Mouse (Mus musculus): ENCODE measurements around the gene Tnfrsf9. TPM values are rescaled to one million over a fixed set of nuclear protein-coding genes. Genes with fewer than 3 reads are reported as not detected.

Tnfrsf9 gene
- polyA plus RNA-seq, 1 experiment from 2014 or later, result 0.80 TPM

DNA sequence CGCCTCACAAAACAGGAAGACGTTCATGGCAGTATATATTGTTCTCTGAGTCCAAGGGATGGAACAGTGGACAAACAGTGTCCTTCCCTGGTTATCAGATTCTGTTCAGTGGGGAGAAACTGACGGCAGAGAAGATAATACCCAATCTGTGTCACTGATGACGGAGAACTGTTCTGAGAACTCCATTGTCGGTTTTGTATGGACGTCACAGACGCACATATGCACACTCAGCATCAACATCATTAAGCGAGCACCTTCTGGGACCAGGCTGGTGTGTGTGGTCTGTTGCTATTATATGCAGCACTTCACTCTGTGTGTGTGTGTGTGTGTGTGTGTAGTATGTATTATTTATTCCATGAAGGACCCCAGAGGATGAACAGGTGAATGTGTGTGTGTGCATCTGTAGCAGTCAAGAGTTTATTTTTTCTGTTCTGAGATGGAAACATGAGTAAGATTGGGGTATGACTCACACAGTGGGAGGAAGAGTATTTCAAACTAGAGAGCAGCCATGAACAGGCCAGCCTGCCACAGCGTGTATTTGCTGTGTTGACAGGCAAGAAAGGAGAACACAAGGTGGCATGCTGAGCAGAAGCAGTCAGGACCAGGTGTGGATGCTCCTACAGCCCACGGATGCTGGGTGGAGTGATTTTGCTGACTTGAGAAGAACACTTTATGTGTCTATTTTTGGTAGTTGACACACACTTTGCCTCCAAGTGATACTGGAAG lies 982 bp downstream of the Tnfrsf9 start:
- 47% methylated on average over 10 of the region's 10 CpGs for WGBS
- Histone ChIP-seq H3K4me1 (ENCODE audit: control insufficient read depth, insufficient read depth, low read length) (peaks cover 15% of the 10 kb centered on the region; the same call in 1 of the 2 replicates), H3K9me3 (ENCODE audit: control insufficient read depth, low read depth, low read length) (no peaks in the 10 kb centered on the region), H3K4me2 (replicated peaks; ENCODE audit: low read depth, low read length) (peak overlapping the region; percentile 56), H3K27me3 (ENCODE audit: control insufficient read depth, insufficient read depth, low read length) (no peaks in the 10 kb centered on the region), H3K27ac (ENCODE audit: low read length) (no peak overlapping the region), H3K9ac (replicated peaks; ENCODE audit: low read depth, low read length) (0 out of 2 replicates have a peak overlapping the region, but pooled peaks have one; percentile 62), H3K36me3 (ENCODE audit: control insufficient read depth, insufficient read depth, low read length) (no peaks in the 10 kb centered on the region), H3K4me3 (ENCODE audit: low read depth, low read length) (peak overlapping the region; percentile 66)
- ATAC-seq (ENCODE audit: insufficient number of reproducible peaks, insufficient read depth, low FRiP score, low read depth), result no peak

DNA sequence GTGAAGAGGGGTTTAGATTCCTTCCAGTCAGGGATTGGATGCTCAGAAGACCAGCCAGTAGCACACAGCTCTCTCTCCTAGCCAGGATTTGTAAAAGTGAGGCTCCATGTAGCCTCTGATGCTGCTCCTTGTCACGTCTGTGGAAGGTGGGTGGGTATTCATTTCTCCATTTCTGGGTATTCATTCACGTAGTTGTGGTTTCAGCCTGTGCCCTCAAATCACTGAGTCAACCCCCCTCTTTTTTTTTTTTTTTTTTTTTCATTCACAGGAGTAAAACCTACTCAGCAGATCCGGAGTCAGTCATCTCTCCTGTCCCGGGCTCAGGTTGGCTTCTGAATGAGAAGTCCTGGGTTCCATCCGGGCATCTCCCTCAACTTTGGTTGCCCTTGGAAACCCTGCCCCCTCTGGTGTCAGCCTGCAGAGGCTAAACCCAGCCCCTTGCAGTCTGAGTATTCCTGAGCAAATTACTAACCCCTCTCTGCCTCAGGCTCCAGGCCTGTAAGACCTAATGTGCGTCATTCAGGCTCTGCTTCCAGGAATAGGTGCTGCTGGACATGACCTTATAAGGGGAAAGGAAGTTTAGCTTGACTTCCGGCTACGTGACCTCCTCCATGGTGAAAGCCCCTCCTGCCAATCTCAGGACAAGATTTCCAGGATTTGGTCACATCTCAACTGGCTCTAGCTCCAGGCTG lies 3.1 kb downstream of the Tnfrsf9 start:
- Histone ChIP-seq H3K27ac (ENCODE audit: low read length) (no peak overlapping the region), H3K4me2 (replicated peaks; ENCODE audit: low read depth, low read length) (no peak overlapping the region), H3K4me3 (ENCODE audit: low read depth, low read length) (no peak overlapping the region), H3K27me3 (ENCODE audit: control insufficient read depth, insufficient read depth, low read length) (no peaks in the 10 kb centered on the region), H3K4me1 (ENCODE audit: control insufficient read depth, insufficient read depth, low read length) (peaks cover 15% of the 10 kb centered on the region; the same call in 1 of the 2 replicates), H3K9ac (replicated peaks; ENCODE audit: low read depth, low read length) (no peak overlapping the region), H3K36me3 (ENCODE audit: control insufficient read depth, insufficient read depth, low read length) (no peaks in the 10 kb centered on the region), H3K9me3 (ENCODE audit: control insufficient read depth, low read depth, low read length) (no peaks in the 10 kb centered on the region)
- WGBS, result 75% methylated on average over 8 of the region's 8 CpGs
- no peak for ATAC-seq (ENCODE audit: insufficient number of reproducible peaks, insufficient read depth, low FRiP score, low read depth)

DNA sequence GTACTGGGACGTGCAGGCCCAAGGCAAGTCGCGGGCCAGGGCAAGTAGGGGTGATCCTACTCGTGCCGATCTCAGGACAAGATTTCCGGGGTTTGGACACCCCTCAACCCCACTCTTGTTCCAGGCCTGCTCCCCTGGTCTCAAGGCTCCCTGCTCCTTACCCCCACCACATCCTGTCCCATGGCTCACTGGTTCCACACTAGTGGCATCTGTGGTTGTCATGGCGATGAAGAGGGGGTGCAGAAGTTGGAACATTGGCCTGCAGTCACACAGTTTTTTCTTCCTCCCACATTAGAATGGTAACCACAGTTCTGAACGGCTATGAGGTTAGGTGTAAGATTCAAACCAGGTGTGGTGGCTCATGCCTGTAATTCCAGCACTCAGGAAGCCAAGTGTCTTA lies 6.8 kb downstream of the Tnfrsf9 start:
- no peak overlapping the region for H3K27ac ChIP-seq (ENCODE audit: low read length)
- H3K4me1 ChIP-seq (ENCODE audit: control insufficient read depth, insufficient read depth, low read length), result no peaks in the 10 kb centered on the region
- H3K36me3 ChIP-seq (ENCODE audit: control insufficient read depth, insufficient read depth, low read length), result no peaks in the 10 kb centered on the region
- no peaks in the 10 kb centered on the region for H3K9me3 ChIP-seq (ENCODE audit: control insufficient read depth, low read depth, low read length)
- H3K9ac ChIP-seq (replicated peaks; ENCODE audit: low read depth, low read length), result no peak overlapping the region
- H3K4me3 ChIP-seq (ENCODE audit: low read depth, low read length), result no peak overlapping the region
- ATAC-seq (ENCODE audit: insufficient number of reproducible peaks, insufficient read depth, low FRiP score, low read depth), result no peak
- H3K27me3 ChIP-seq (ENCODE audit: control insufficient read depth, insufficient read depth, low read length), result no peaks in the 10 kb centered on the region
- 72% methylated on average over 8 of the region's 8 CpGs for WGBS
- no peak overlapping the region for H3K4me2 ChIP-seq (replicated peaks; ENCODE audit: low read depth, low read length)

DNA sequence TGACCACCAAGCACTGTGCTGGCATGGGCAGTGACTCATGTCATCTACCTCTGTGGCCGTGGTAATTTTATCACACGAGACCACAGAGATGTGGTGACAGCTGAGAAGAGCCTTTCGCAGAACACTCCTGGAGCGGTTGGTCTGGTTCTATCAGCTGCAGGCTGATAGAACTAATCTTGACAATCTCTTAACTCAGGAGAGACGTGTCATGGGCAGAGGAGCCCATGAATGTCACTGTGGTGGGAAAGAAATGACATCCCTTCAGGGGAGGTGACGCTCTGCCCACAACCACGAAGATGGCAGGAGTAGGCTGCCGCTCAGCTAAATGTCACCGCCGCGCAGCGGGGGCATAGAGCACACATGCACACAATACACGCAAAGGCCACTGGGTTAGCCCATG lies 9.9 kb downstream of the Tnfrsf9 start:
- Histone ChIP-seq H3K27me3 (ENCODE audit: control insufficient read depth, insufficient read depth, low read length) (no peaks in the 10 kb centered on the region), H3K27ac (ENCODE audit: low read length) (no peak overlapping the region), H3K4me1 (ENCODE audit: control insufficient read depth, insufficient read depth, low read length) (no peaks in the 10 kb centered on the region), H3K9me3 (ENCODE audit: control insufficient read depth, low read depth, low read length) (no peaks in the 10 kb centered on the region), H3K9ac (replicated peaks; ENCODE audit: low read depth, low read length) (no peak overlapping the region), H3K4me3 (ENCODE audit: low read depth, low read length) (no peak overlapping the region), H3K36me3 (ENCODE audit: control insufficient read depth, insufficient read depth, low read length) (no peaks in the 10 kb centered on the region), H3K4me2 (replicated peaks; ENCODE audit: low read depth, low read length) (no peak overlapping the region)
- no peak for ATAC-seq (ENCODE audit: insufficient number of reproducible peaks, insufficient read depth, low FRiP score, low read depth)
- WGBS, result 78% methylated on average over 13 of the region's 13 CpGs

DNA sequence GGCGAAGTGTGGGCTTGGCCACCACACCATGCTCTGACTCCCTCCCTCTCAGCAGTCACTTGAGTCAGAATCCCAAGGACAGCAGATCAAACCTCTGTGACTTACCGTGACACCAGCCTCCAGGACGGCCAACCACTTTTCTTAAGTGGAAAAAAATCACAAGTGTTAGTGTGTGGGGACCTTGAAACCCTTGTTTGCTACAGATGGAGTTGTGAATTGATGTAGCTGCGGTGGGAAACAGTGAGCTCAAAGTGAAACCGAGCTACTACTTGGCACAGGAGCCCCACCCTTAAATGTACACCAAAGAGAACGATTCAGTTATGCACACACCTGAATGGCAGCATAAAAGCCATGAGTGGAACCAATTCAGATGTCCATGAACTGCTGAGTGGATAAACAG lies 10.6 kb downstream of the Tnfrsf9 start:
- no peak overlapping the region for H3K9ac ChIP-seq (replicated peaks; ENCODE audit: low read depth, low read length)
- no peak for ATAC-seq (ENCODE audit: insufficient number of reproducible peaks, insufficient read depth, low FRiP score, low read depth)
- no peak overlapping the region for H3K4me2 ChIP-seq (replicated peaks; ENCODE audit: low read depth, low read length)
- H3K36me3 ChIP-seq (ENCODE audit: control insufficient read depth, insufficient read depth, low read length), result no peaks in the 10 kb centered on the region
- no peak overlapping the region for H3K27ac ChIP-seq (ENCODE audit: low read length)
- H3K27me3 ChIP-seq (ENCODE audit: control insufficient read depth, insufficient read depth, low read length), result no peaks in the 10 kb centered on the region
- 82% methylated on average over 6 of the region's 6 CpGs for WGBS
- no peaks in the 10 kb centered on the region for H3K9me3 ChIP-seq (ENCODE audit: control insufficient read depth, low read depth, low read length)
- H3K4me1 ChIP-seq (ENCODE audit: control insufficient read depth, insufficient read depth, low read length), result no peaks in the 10 kb centered on the region
- no peak overlapping the region for H3K4me3 ChIP-seq (ENCODE audit: low read depth, low read length)

DNA sequence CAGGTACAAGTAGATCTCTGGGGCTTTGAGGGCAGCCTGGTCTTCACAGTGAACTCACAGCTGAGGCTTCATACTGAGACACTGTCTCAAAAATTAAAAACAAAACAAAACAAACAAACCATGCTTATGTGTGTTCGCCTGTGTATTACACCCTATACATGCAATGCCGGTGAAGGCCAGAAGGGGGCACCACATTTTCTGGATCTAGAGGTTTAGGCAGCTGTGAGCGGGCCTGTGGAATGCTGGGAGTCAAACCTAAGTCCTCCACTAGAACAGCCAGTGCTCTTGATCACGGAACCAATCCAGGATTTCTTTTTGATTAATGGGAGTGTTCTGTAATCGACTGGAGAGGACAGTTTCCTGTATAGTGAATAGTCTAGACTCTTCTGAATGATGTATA lies 11.6 kb downstream of the Tnfrsf9 start:
- Histone ChIP-seq H3K9me3 (ENCODE audit: control insufficient read depth, low read depth, low read length) (no peaks in the 10 kb centered on the region), H3K4me2 (replicated peaks; ENCODE audit: low read depth, low read length) (no peak overlapping the region), H3K4me3 (ENCODE audit: low read depth, low read length) (no peak overlapping the region), H3K27me3 (ENCODE audit: control insufficient read depth, insufficient read depth, low read length) (no peaks in the 10 kb centered on the region), H3K9ac (replicated peaks; ENCODE audit: low read depth, low read length) (no peak overlapping the region), H3K27ac (ENCODE audit: low read length) (no peak overlapping the region), H3K4me1 (ENCODE audit: control insufficient read depth, insufficient read depth, low read length) (no peaks in the 10 kb centered on the region), H3K36me3 (ENCODE audit: control insufficient read depth, insufficient read depth, low read length) (no peaks in the 10 kb centered on the region)
- 52% methylated on average over 5 of the region's 5 CpGs for WGBS
- no peak for ATAC-seq (ENCODE audit: insufficient number of reproducible peaks, insufficient read depth, low FRiP score, low read depth)

DNA sequence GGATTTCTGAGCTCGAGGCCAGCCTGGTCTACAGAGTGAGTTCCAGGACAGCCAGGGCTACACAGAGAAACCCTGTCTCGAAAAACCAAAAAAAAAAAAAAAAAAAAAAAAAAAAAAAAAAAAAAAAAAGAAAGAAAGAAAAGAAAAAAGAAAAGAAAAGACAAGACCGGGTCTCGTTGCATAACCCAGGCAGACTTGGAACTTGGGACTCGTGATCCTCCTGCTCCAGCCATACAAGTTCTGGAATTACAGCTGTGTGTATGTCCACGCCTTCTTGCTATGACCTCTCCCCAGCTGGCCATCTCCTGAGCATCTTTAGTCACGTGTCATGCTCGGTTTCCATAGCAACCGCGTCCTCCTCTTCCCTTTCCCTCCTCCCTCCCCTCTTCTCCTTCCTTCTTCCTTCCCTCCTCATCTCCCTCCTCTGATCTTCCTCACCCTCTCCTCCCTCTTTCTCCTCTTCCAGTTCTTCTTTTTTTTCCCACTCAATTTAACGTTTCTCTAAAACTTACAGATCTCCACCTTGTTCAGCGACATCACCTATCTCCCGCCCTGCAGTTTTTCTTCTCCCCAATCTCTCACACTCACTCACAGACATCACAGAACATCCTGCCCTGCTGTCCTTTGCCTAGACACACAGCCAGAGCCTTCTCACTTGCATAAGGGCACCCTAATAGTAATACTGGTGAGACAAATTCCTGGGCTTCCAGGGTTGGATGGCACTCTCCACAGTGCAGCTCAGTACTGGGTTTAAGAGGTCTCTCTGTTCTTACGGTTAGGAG lies 12.8 kb downstream of the Tnfrsf9 start:
- no peak for ATAC-seq (ENCODE audit: insufficient number of reproducible peaks, insufficient read depth, low FRiP score, low read depth)
- H3K9me3 ChIP-seq (ENCODE audit: control insufficient read depth, low read depth, low read length), result no peaks in the 10 kb centered on the region
- no peak overlapping the region for H3K4me3 ChIP-seq (ENCODE audit: low read depth, low read length)
- H3K4me1 ChIP-seq (ENCODE audit: control insufficient read depth, insufficient read depth, low read length), result no peaks in the 10 kb centered on the region
- H3K36me3 ChIP-seq (ENCODE audit: control insufficient read depth, insufficient read depth, low read length), result no peaks in the 10 kb centered on the region
- no peak overlapping the region for H3K27ac ChIP-seq (ENCODE audit: low read length)
- no peaks in the 10 kb centered on the region for H3K27me3 ChIP-seq (ENCODE audit: control insufficient read depth, insufficient read depth, low read length)
- H3K4me2 ChIP-seq (replicated peaks; ENCODE audit: low read depth, low read length), result no peak overlapping the region
- WGBS, result 45% methylated on average over 13 of the region's 14 CpGs
- H3K9ac ChIP-seq (replicated peaks; ENCODE audit: low read depth, low read length), result no peak overlapping the region

DNA sequence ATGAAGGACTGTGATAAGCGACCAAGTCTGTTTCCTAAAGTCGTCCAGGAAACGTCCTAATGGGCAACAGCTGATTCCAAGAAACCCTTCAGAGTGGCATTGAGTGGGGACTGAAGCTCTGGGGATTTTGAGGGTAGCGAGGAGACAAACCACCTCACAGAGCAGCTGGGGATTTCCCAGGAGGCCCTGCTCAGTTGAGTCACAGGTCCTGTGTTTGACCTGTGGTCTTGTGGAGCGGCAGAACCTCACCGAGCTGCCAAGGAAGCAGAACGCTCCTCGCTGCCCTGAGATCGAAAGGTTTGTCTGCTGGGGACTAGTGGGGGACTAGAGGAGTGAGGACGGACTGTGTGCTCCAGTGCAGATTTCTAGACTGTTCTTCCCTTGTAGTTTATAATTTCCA lies 13.4 kb downstream of the Tnfrsf9 start:
- 48% methylated on average over 10 of the region's 10 CpGs for WGBS
- no peaks in the 10 kb centered on the region for H3K4me1 ChIP-seq (ENCODE audit: control insufficient read depth, insufficient read depth, low read length)
- no peaks in the 10 kb centered on the region for H3K27me3 ChIP-seq (ENCODE audit: control insufficient read depth, insufficient read depth, low read length)
- ATAC-seq (ENCODE audit: insufficient number of reproducible peaks, insufficient read depth, low FRiP score, low read depth), result no peak
- no peaks in the 10 kb centered on the region for H3K9me3 ChIP-seq (ENCODE audit: control insufficient read depth, low read depth, low read length)
- H3K9ac ChIP-seq (replicated peaks; ENCODE audit: low read depth, low read length), result no peak overlapping the region
- no peak overlapping the region for H3K4me3 ChIP-seq (ENCODE audit: low read depth, low read length)
- no peak overlapping the region for H3K27ac ChIP-seq (ENCODE audit: low read length)
- no peaks in the 10 kb centered on the region for H3K36me3 ChIP-seq (ENCODE audit: control insufficient read depth, insufficient read depth, low read length)
- H3K4me2 ChIP-seq (replicated peaks; ENCODE audit: low read depth, low read length), result no peak overlapping the region
